Mouse (Mus musculus) sigmoid colon, adult 10 weeks (tissue): Measurements from ENCODE around the gene Gm34302. TPM values are rescaled to one million over a fixed set of nuclear protein-coding genes. Genes with fewer than 3 reads are reported as not detected.

Experiments used
- polyA plus RNA-seq: library from polyadenylated mRNA; stranded (reverse); fragments of 350-450 nt; fragmentation: Illumina TruSeq; extraction: RNeasy Lipid Tissue Mini Kit (QIAGEN cat#74804); gene quantifications from one replicate; pipeline ENCODE4 v1.2.3, GENCODE M21; 2014; ENCODE audit warnings: low read depth, low replicate concordance

Gene Gm34302
- not detected for polyA plus RNA-seq

DNA sequence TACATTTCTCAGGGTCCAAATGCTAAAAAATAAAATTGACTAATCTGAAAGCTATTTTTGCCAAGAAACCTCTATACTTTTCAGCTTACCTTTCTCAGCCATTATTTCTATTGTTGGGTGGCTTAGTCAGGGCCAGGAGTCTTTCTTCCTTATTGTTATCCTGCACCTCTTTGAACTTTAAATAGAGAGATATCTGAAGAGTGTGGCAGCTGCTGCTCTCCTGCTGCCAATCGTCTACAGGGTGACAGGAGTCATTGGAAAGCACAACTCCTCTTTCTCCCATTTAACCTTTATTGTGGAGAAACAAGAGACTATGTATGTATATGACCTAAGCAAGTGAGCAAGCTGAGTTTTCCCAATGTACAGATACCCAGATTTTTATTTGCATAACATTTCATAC, at the start of gene Gm34302:
Gene Gm34302, minus strand, starts transcription at position 154 of the 400 bp plus-strand sequence.

Other genes with a start within 250 kb of the Gm34302 start
- 4.9 TPM for gene Mme, start 242.3 kb downstream of the Gm34302 start, polyA plus RNA-seq